Mouse (Mus musculus): Measurements from ENCODE around the gene Qsox2. TPM values are rescaled to one million over a fixed set of nuclear protein-coding genes. Genes with fewer than 3 reads are reported as not detected.

Gene Qsox2
- polyA plus RNA-seq, 1 experiment from 2014 or later = 8.8 TPM

DNA sequence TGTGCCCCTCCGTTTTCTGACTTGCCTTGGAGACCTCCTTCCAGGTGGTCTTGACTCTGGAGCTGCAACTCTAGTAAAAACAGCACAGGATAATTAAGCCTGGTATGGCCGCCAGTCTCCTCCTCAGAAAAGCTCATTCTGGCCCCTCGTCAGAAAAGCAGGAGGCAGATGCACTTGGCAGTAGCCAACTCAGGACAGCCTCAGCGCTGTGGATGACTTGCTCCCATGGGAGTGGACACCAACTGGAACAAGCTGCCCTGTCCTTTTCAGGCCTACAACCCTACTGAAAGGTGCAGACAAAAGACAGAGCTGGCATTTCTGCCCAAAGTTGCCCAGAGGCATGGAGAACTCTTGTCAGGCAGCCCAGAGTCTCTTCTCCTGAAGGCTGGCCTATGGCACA is 17.5 kb upstream of the Qsox2 start:
- no peak for ATAC-seq (replicated peaks; ENCODE audit: insufficient number of reproducible peaks, insufficient read depth, low FRiP score, low read depth)
- peaks cover 20% of the 10 kb centered on the region for H3K27me3 ChIP-seq
- 62% methylated on average over 4 of the region's 4 CpGs for WGBS
- no peaks in the 10 kb centered on the region for H3K9me3 ChIP-seq (replicated peaks)
- no peaks in the 10 kb centered on the region for H3K4me1 ChIP-seq (replicated peaks)
- H3K36me3 ChIP-seq = no peaks in the 10 kb centered on the region
- no peak overlapping the region for H3K4me2 ChIP-seq
- no peak overlapping the region for H3K9ac ChIP-seq
- no peak overlapping the region for H3K4me3 ChIP-seq
- no peak overlapping the region for H3K27ac ChIP-seq

GRCm38 (mm10) chr2:26252514-26253206 is 15.3 kb upstream of the Qsox2 start:
- H3K4me2 ChIP-seq = no peak overlapping the region
- no peaks in the 10 kb centered on the region for H3K4me1 ChIP-seq (replicated peaks)
- H3K27ac ChIP-seq = no peak overlapping the region
- H3K9ac ChIP-seq = no peak overlapping the region
- H3K9me3 ChIP-seq (replicated peaks) = no peaks in the 10 kb centered on the region
- WGBS = 54% methylated on average over 8 of the region's 8 CpGs
- H3K36me3 ChIP-seq = no peaks in the 10 kb centered on the region
- peaks cover 20% of the 10 kb centered on the region for H3K27me3 ChIP-seq
- ATAC-seq (replicated peaks; ENCODE audit: insufficient number of reproducible peaks, insufficient read depth, low FRiP score, low read depth) = no peak; the same call in 1 of the 2 replicates
- H3K4me3 ChIP-seq = no peak overlapping the region

DNA sequence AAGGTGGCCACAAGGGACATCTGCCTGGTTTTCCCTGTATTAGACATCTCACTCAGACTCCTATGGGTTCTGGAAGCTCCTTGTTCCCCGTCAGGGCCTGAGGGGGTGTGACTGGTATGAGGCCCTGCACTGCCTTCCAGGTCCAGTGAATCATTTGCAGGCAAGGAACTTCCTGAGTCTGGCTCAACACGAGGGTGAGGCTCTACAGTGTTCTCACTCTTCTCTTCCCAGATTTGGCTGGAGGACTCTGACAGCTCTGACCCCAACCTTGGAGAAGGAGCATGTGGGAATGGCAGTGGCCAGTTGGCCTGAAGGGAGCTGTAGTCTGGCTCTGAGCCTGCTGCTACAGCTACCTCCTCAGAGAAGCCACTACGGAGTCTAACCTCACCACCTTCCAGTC is 10.2 kb upstream of the Qsox2 start:
- Histone ChIP-seq H3K4me1 (replicated peaks) (no peaks in the 10 kb centered on the region), H3K4me2 (no peak overlapping the region), H3K9me3 (replicated peaks) (no peaks in the 10 kb centered on the region), H3K27me3 (peaks cover 8% of the 10 kb centered on the region; the same call in 1 of the 2 replicates), H3K27ac (no peak overlapping the region), H3K36me3 (no peaks in the 10 kb centered on the region), H3K4me3 (no peak overlapping the region), H3K9ac (no peak overlapping the region)
- 49% methylated on average over 3 of the region's 3 CpGs for WGBS
- no peak for ATAC-seq (replicated peaks; ENCODE audit: insufficient number of reproducible peaks, insufficient read depth, low FRiP score, low read depth)

DNA sequence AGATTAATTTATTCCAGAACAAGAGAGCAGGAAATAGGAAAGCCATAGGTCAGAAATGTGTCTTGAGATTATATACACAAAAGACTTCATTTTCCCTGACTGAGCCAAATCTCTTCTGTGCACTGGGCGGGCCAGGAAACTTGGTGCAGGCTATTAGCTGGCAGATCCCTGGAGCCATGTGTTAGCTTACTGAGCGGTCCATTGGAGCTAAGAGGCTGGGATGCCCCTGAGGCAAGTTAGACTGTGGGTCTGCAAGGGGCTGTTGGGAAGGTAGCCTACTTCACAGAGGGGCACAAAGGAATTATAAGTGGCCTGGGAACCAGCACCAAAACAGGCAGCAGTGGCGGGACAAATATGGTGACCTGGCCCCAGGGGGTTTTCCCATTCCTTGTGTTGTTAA is 3.5 kb upstream of the Qsox2 start:
- H3K9ac ChIP-seq = no peak overlapping the region
- no peak for ATAC-seq (replicated peaks; ENCODE audit: insufficient number of reproducible peaks, insufficient read depth, low FRiP score, low read depth)
- H3K4me3 ChIP-seq = no peak overlapping the region
- H3K27ac ChIP-seq = no peak overlapping the region
- peaks cover 11% of the 10 kb centered on the region for H3K4me1 ChIP-seq (replicated peaks)
- WGBS = 65% methylated on average over 3 of the region's 3 CpGs
- no peaks in the 10 kb centered on the region for H3K27me3 ChIP-seq
- H3K4me2 ChIP-seq = no peak overlapping the region
- H3K9me3 ChIP-seq (replicated peaks) = no peaks in the 10 kb centered on the region
- H3K36me3 ChIP-seq = no peaks in the 10 kb centered on the region

GRCm38 (mm10) chr2:26240330-26240729 is 3.0 kb upstream of the Qsox2 start:
- Histone ChIP-seq H3K4me3 (no peak overlapping the region), H3K9me3 (replicated peaks) (no peaks in the 10 kb centered on the region), H3K9ac (no peak overlapping the region), H3K4me1 (replicated peaks) (peaks cover 12% of the 10 kb centered on the region), H3K27ac (no peak overlapping the region), H3K27me3 (no peaks in the 10 kb centered on the region), H3K4me2 (no peak overlapping the region), H3K36me3 (no peaks in the 10 kb centered on the region)
- ATAC-seq (replicated peaks; ENCODE audit: insufficient number of reproducible peaks, insufficient read depth, low FRiP score, low read depth) = no peak
- WGBS = 53% methylated on average over 9 of the region's 9 CpGs

DNA sequence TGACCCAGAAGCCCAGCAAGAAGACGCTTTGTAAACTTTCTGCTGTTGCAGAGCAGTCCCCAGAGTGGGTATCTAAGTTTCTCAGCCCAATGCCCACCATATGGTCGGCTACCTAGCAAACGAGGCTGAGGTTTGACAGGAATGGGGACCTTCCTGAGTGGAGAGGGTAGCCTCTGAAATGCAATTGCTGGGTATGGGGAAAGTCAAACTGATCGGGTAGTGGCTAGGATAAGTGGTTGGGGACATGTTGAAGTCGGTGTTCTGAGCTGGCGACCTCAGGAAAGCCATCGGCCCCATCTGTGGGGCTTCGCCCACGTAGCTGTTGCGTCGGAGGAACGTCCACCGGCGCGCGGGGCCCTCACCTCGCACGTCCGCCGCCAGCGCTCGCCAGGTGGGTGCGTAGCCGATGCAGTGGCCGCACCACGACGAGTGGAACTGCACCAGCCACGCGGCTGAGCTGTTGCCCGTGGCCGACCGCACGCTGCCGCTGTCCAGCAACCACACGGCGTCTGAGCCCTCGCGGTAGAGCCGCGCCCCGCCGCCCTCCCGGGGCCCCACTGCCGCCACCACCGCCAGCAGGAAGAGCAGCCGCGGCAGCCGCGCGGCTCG is 540 bp downstream of the Qsox2 start:
- H3K9ac ChIP-seq = peak overlapping the region; percentile 73
- H3K36me3 ChIP-seq = no peaks in the 10 kb centered on the region
- H3K27ac ChIP-seq = peak overlapping the region; percentile 44
- H3K4me3 ChIP-seq = peak overlapping the region; percentile 78
- no peaks in the 10 kb centered on the region for H3K27me3 ChIP-seq
- H3K9me3 ChIP-seq (replicated peaks) = no peaks in the 10 kb centered on the region
- peak overlapping the region; percentile 91 for H3K4me2 ChIP-seq
- H3K4me1 ChIP-seq (replicated peaks) = peaks cover 34% of the 10 kb centered on the region
- under 1% methylated on average over 50 of the region's 51 CpGs for WGBS
- peak; percentile 30 for ATAC-seq (replicated peaks; ENCODE audit: insufficient number of reproducible peaks, insufficient read depth, low FRiP score, low read depth)

DNA sequence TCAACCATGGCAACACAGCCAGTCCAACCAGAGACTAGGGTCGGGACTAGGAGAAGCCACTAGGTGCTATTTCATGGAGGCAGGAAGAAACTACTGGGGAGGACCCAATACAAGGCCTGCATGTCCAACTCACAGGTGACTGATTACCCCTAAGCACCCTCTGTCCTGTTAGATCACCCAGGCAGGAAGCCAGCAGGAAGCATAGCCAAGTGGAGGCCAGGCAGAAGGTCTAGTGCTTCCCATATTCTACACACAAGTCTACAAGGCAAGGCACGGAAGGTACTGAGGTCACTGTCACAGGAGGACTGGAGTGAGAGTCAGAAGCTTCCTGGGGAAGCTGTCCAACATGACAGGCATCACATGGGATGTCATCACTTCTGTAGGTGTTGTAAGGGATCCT is 2.6 kb downstream of the Qsox2 start:
- H3K9ac ChIP-seq = no peak overlapping the region; the same call in 1 of the 2 replicates
- no peaks in the 10 kb centered on the region for H3K9me3 ChIP-seq (replicated peaks)
- ATAC-seq (replicated peaks; ENCODE audit: insufficient number of reproducible peaks, insufficient read depth, low FRiP score, low read depth) = no peak
- H3K27me3 ChIP-seq = no peaks in the 10 kb centered on the region
- 66% methylated on average over 2 of the region's 2 CpGs for WGBS
- peak overlapping the region; percentile 24; the same call in 1 of the 2 replicates for H3K27ac ChIP-seq
- H3K4me2 ChIP-seq = no peak overlapping the region
- no peak overlapping the region for H3K4me3 ChIP-seq
- no peaks in the 10 kb centered on the region for H3K36me3 ChIP-seq
- H3K4me1 ChIP-seq (replicated peaks) = peaks cover 37% of the 10 kb centered on the region

- H3K4me3 ChIP-seq = no peak overlapping the region
- ATAC-seq (replicated peaks; ENCODE audit: insufficient number of reproducible peaks, insufficient read depth, low FRiP score, low read depth) = no peak
- H3K27ac ChIP-seq = peak overlapping the region; percentile 23; the same call in 1 of the 2 replicates
- peaks cover 37% of the 10 kb centered on the region for H3K4me1 ChIP-seq (replicated peaks)
- 48% methylated on average over 5 of the region's 5 CpGs for WGBS
- H3K9me3 ChIP-seq (replicated peaks) = no peaks in the 10 kb centered on the region
- H3K36me3 ChIP-seq = no peaks in the 10 kb centered on the region
- H3K9ac ChIP-seq = no peak overlapping the region
- H3K27me3 ChIP-seq = no peaks in the 10 kb centered on the region
- H3K4me2 ChIP-seq = no peak overlapping the region
These were observed 3.1 kb downstream of the Qsox2 start for GRCm38 (mm10) chr2:26234253-26234652.

DNA sequence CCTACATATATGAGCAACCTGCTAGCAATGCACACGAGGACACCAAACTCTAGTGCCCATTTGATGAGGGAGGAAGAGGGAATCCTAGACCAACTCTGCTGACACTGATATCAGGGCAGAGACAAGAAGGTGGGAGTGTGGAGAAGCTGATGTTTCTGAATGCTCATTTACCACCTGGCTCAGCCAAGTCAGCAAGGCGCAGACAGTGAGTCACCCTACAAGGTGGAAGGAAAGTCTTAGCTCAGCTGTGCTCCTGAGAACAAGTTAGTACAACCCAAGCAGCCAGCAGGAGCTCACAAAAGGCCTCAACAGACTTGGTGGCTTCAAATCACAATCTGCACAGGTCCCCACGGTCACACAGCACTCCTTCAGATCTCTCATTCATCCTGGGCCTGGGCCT is 6.0 kb downstream of the Qsox2 start:
- Histone ChIP-seq H3K9me3 (replicated peaks) (no peaks in the 10 kb centered on the region), H3K27ac (no peak overlapping the region), H3K27me3 (no peaks in the 10 kb centered on the region), H3K4me1 (replicated peaks) (peaks cover 32% of the 10 kb centered on the region), H3K36me3 (no peaks in the 10 kb centered on the region), H3K9ac (no peak overlapping the region), H3K4me2 (no peak overlapping the region), H3K4me3 (no peak overlapping the region)
- 65% methylated on average over 3 of the region's 3 CpGs for WGBS
- ATAC-seq (replicated peaks; ENCODE audit: insufficient number of reproducible peaks, insufficient read depth, low FRiP score, low read depth) = no peak

GRCm38 (mm10) chr2:26230253-26230652 is 7.1 kb downstream of the Qsox2 start:
- 57% methylated on average over 4 of the region's 4 CpGs for WGBS

DNA sequence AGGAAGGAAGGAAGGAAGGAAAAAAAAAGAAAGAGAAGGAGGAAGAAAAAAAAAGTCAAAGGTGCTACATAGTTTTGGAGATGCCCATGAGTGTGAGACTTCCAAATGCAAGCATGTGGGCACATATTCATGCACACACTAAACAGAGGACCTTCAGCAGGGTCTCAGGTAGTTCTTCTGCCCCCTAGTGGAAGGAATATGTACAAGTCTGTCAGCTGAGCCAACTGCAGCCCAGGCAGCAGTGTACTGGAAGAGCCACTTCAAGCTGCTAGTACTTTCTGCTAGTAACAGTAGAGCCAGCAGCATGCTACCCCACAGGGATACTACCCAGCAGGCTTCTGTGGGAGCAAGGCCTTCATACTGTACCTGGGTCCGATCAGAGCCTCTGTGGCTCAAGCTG is 9.5 kb downstream of the Qsox2 start:
- Histone ChIP-seq H3K4me1 (replicated peaks) (peaks cover 8% of the 10 kb centered on the region; the same call in 1 of the 2 replicates), H3K36me3 (peaks cover 10% of the 10 kb centered on the region; the same call in 1 of the 2 replicates), H3K27ac (no peak overlapping the region), H3K4me3 (no peak overlapping the region), H3K4me2 (no peak overlapping the region), H3K9ac (no peak overlapping the region), H3K9me3 (replicated peaks) (no peaks in the 10 kb centered on the region), H3K27me3 (no peaks in the 10 kb centered on the region)
- WGBS = 35% methylated on average over 1 of the region's 1 CpGs
- no peak for ATAC-seq (replicated peaks; ENCODE audit: insufficient number of reproducible peaks, insufficient read depth, low FRiP score, low read depth)

More at GRCm38 (mm10) chr2:26230253-26230652, 7.1 kb downstream of the Qsox2 start:
- Histone ChIP-seq H3K9me3 (replicated peaks) (no peaks in the 10 kb centered on the region), H3K4me1 (replicated peaks) (peaks cover 24% of the 10 kb centered on the region), H3K27me3 (no peaks in the 10 kb centered on the region), H3K4me3 (no peak overlapping the region), H3K27ac (no peak overlapping the region), H3K9ac (no peak overlapping the region), H3K4me2 (no peak overlapping the region), H3K36me3 (no peaks in the 10 kb centered on the region)
- no peak for ATAC-seq (replicated peaks; ENCODE audit: insufficient number of reproducible peaks, insufficient read depth, low FRiP score, low read depth)

DNA sequence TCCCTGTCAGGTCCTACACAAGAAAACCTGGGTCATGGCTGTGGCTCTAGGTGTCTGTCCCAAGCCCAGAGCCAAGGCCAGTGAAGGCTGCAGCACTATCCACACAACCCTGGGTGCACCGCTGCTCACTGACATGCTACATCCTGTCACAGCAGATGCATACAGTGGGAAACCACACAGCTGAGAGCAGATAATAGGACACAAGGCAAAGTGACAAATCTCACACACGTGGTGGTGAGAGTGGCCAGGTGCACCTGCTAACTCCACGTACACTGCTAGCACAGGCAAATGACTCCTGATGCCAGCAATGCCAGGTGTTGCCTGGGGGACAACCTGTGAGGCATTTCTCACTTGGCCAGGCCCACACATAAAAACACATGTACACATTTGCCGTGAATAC is 12.1 kb downstream of the Qsox2 start:
- Histone ChIP-seq H3K9ac (no peak overlapping the region), H3K27ac (no peak overlapping the region), H3K9me3 (replicated peaks) (no peaks in the 10 kb centered on the region), H3K27me3 (no peaks in the 10 kb centered on the region), H3K4me1 (replicated peaks) (no peaks in the 10 kb centered on the region), H3K4me2 (no peak overlapping the region), H3K4me3 (no peak overlapping the region), H3K36me3 (peaks cover 15% of the 10 kb centered on the region; the same call in 1 of the 2 replicates)
- WGBS = 76% methylated on average over 4 of the region's 4 CpGs
- ATAC-seq (replicated peaks; ENCODE audit: insufficient number of reproducible peaks, insufficient read depth, low FRiP score, low read depth) = no peak
